Mouse (Mus musculus) kidney, embryonic 14.5 days (tissue): Measurements from ENCODE around the gene Defb36. TPM values are rescaled to one million over a fixed set of nuclear protein-coding genes. Genes with fewer than 3 reads are reported as not detected.

ENCODE experiments used
- ATAC-seq: fragments of 200-750 bp; cut with Nextera tagmentation; 2 replicates; pipeline ENCODE4 v1.8.0; 2017; ENCODE audit warnings: moderate number of reproducible peaks, mild to moderate bottlenecking, moderate TSS enrichment, moderate library complexity; ENCODE audit not compliant: low FRiP score, low TSS enrichment
- H3K27ac ChIP-seq: fragments of 300-500 bp; sonication (generic); 2 replicates; pipeline ENCODE4 v1.5.1; 2014; ENCODE audit warnings: low read depth, mild to moderate bottlenecking, low read length, moderate library complexity, mixed read lengths
- H3K27me3 ChIP-seq: fragments of 300-500 bp; sonication (generic); 2 replicates; pipeline ENCODE4 v1.6.1; 2014; ENCODE audit warnings: mild to moderate bottlenecking, low read length; ENCODE audit not compliant: control insufficient read depth, insufficient read depth
- H3K36me3 ChIP-seq: fragments of 300-500 bp; sonication (generic); 2 replicates; pipeline ENCODE4 v1.6.1; 2014; ENCODE audit warnings: low read length, mixed read lengths; ENCODE audit not compliant: control insufficient read depth, insufficient read depth
- H3K4me1 ChIP-seq: fragments of 300-500 bp; sonication (generic); 2 replicates; pipeline ENCODE4 v1.6.1; 2014; ENCODE audit warnings: low read length, mixed read lengths; ENCODE audit not compliant: control insufficient read depth, insufficient read depth
- H3K4me2 ChIP-seq: fragments of 300-500 bp; sonication (generic); replicated peaks from 2 replicates; pipeline ENCODE4 v1.6.1; 2014; ENCODE audit warnings: low read depth, mild to moderate bottlenecking, low read length
- H3K4me3 ChIP-seq: fragments of 300-500 bp; sonication (generic); 2 replicates; pipeline ENCODE4 v1.5.1; 2014; ENCODE audit warnings: mild to moderate bottlenecking, low read length
- H3K9ac ChIP-seq: fragments of 300-500 bp; sonication (generic); 2 replicates; pipeline ENCODE4 v1.6.1; 2014; ENCODE audit warnings: low read depth, mild to moderate bottlenecking, low read length, moderate library complexity
- H3K9me3 ChIP-seq: fragments of 300-500 bp; sonication (generic); 2 replicates; pipeline ENCODE4 v1.6.1; 2016; ENCODE audit warnings: low read length; ENCODE audit not compliant: control insufficient read depth
- WGBS: fragments of 180-500 bp; shearing (Covaris S2); extraction: QIAGEN DNeasy Blood & Tissue Kit; methylation state at CpG from one replicate; pipeline ENCODE4 v1.1.7; 2014; 5-methylcytosine and 5-hydroxymethylcytosine counted together
- polyA plus RNA-seq: library from polyadenylated mRNA; unstranded; fragments of >200 nt; fragmentation: Nextera tagmentation; extraction: Ambion mirVana; gene quantifications from 2 replicates; pipeline ENCODE4 v1.2.1, GENCODE M21; 2014

The Defb36 gene
- polyA plus RNA-seq, 1 experiment from 2014 or later, result 1.1 TPM

DNA sequence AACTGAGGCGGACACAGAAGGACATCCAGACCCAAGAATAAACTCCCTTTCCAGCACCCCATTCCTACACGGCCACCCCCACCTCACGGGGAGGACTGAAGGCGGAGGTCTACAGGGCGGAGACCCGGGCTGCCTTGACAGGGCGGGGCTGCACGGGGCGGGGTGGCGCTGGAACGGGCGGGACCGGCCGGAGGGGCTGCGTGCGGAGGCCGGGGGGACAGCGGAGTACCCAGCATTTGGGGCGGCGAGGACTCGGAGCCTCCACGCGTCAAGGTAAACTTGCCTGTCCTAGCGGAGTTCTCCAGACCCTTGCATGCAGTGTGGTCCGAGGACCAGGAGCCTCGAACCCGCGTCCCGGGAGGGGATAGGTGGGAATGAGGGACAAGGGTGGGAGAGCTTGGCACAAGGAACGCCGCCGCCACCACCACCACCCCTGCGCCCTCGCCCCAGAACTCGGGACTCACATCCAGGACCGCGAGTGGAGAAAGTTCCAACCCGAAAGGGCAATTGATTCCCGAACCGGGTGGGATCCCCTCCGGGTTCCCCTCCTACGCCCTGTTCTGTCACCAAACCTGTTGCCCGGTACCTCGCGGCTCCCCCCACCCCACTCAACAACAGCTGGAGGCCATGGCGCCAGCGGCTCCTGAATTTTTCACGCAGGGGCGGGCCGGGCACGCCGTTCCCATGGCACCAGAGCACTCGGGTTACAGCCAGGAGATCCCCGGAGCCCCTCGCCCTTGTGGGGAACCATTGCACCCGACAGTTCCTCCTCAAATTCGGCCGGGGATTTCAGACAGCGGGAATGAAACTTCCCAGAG is 22.9 kb downstream of the Defb36 start, which contains the start of gene Rem1:
Gene Rem1, plus strand, starts transcription at position 178 of the 818 bp plus-strand sequence.
- under 1% methylated on average over 59 of the region's 59 CpGs for WGBS
- ATAC-seq, result peak; percentile 74
- Histone ChIP-seq H3K9me3 (0 out of 2 replicates have a peak, but pooled peaks cover 4% of the 10 kb centered on the region), H3K4me1 (peaks cover 43% of the 10 kb centered on the region; the same call in 1 of the 2 replicates), H3K9ac (peak within 1 kb of the TSS; percentile 79), H3K4me2 (peak within 1 kb of the TSS; percentile 91), H3K4me3 (peak within 1 kb of the TSS; percentile 65), H3K27me3 (no peaks in the 10 kb centered on the region), H3K27ac (peak within 1 kb of the TSS; percentile 85), H3K36me3 (peaks cover 16% of the 10 kb centered on the region; the same call in 1 of the 2 replicates)

- Histone ChIP-seq H3K9me3 (0 out of 2 replicates have a peak, but pooled peaks cover 4% of the 10 kb centered on the region), H3K36me3 (peaks cover 16% of the 10 kb centered on the region; the same call in 1 of the 2 replicates), H3K9ac (peak overlapping the region; percentile 79; the same call in 1 of the 2 replicates), H3K27ac (peak overlapping the region; percentile 85), H3K4me3 (peak overlapping the region; percentile 65), H3K27me3 (no peaks in the 10 kb centered on the region), H3K4me2 (peak overlapping the region; percentile 91), H3K4me1 (peaks cover 49% of the 10 kb centered on the region)
- 36% methylated on average over 17 of the region's 17 CpGs for WGBS
- 0 out of 2 replicates have a peak, but pooled peaks have one; percentile 6 for ATAC-seq
These were observed 23.9 kb downstream of the Defb36 start for GRCm38 (mm10) chr2:152628066-152628465.

DNA sequence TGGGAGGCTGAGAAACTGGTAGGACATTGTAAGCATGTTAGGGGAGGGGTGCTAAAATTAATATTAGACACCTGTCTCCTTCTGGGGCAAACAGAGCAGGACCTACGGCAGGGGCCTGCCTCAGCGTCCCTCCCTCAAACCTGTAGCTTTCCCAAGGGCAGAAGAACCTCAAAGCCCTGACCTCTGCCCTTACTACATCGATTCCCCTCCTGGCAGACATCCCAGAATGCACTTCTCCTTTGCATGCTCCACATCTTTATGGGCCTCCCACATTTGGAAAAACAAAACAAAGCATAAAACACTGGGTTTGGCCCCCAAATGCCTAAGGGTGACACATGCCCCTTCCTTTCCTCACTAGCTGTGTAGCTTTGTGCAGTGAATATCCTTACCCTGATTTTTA is 25.1 kb downstream of the Defb36 start:
- peaks cover 58% of the 10 kb centered on the region for H3K4me1 ChIP-seq

GRCm38 (mm10) chr2:152629904-152630303 is 25.8 kb downstream of the Defb36 start:
- Histone ChIP-seq H3K27ac (no peak overlapping the region; the same call in 1 of the 2 replicates), H3K4me2 (peak overlapping the region; percentile 91), H3K27me3 (no peaks in the 10 kb centered on the region), H3K9me3 (no peaks in the 10 kb centered on the region), H3K36me3 (peaks cover 28% of the 10 kb centered on the region), H3K9ac (no peak overlapping the region), H3K4me1 (peaks cover 62% of the 10 kb centered on the region), H3K4me3 (0 out of 2 replicates have a peak overlapping the region, but pooled peaks have one; percentile 65)
- ATAC-seq, result no peak
- 88% methylated on average over 6 of the region's 6 CpGs for WGBS

More for the DNA sequence above, 25.1 kb downstream of the Defb36 start:
- Histone ChIP-seq H3K9ac (no peak overlapping the region), H3K36me3 (peaks cover 23% of the 10 kb centered on the region), H3K4me2 (peak overlapping the region; percentile 91), H3K9me3 (no peaks in the 10 kb centered on the region), H3K27me3 (no peaks in the 10 kb centered on the region), H3K4me3 (peak overlapping the region; percentile 65), H3K27ac (no peak overlapping the region; the same call in 1 of the 2 replicates)
- WGBS, result 26% methylated on average over 3 of the region's 3 CpGs
- no peak for ATAC-seq

GRCm38 (mm10) chr2:152633334-152633733 is 29.2 kb downstream of the Defb36 start:
- H3K4me2 ChIP-seq, result no peak overlapping the region; the same call in 1 of the 2 replicates
- peaks cover 57% of the 10 kb centered on the region for H3K4me1 ChIP-seq
- no peaks in the 10 kb centered on the region for H3K27me3 ChIP-seq
- 0 out of 2 replicates have a peak overlapping the region, but pooled peaks have one; percentile 7 for H3K9ac ChIP-seq
- peaks cover 29% of the 10 kb centered on the region for H3K36me3 ChIP-seq
- no peak overlapping the region for H3K4me3 ChIP-seq
- WGBS, result 50% methylated on average over 17 of the region's 17 CpGs
- H3K27ac ChIP-seq, result peak overlapping the region; percentile 73
- ATAC-seq, result no peak
- H3K9me3 ChIP-seq, result no peaks in the 10 kb centered on the region

GRCm38 (mm10) chr2:152634311-152634710 is 30.2 kb downstream of the Defb36 start:
- whole genome bisulfite sequencing, result 77% methylated on average over 29 of the region's 29 CpGs
- peak overlapping the region; percentile 93 for H3K27ac ChIP-seq
- H3K36me3 ChIP-seq, result peaks cover 25% of the 10 kb centered on the region
- H3K4me1 ChIP-seq, result peaks cover 57% of the 10 kb centered on the region
- H3K4me3 ChIP-seq, result no peak overlapping the region
- H3K4me2 ChIP-seq, result no peak overlapping the region
- no peak for ATAC-seq
- H3K27me3 ChIP-seq, result no peaks in the 10 kb centered on the region
- H3K9ac ChIP-seq, result 0 out of 2 replicates have a peak overlapping the region, but pooled peaks have one; percentile 4
- no peaks in the 10 kb centered on the region for H3K9me3 ChIP-seq

DNA sequence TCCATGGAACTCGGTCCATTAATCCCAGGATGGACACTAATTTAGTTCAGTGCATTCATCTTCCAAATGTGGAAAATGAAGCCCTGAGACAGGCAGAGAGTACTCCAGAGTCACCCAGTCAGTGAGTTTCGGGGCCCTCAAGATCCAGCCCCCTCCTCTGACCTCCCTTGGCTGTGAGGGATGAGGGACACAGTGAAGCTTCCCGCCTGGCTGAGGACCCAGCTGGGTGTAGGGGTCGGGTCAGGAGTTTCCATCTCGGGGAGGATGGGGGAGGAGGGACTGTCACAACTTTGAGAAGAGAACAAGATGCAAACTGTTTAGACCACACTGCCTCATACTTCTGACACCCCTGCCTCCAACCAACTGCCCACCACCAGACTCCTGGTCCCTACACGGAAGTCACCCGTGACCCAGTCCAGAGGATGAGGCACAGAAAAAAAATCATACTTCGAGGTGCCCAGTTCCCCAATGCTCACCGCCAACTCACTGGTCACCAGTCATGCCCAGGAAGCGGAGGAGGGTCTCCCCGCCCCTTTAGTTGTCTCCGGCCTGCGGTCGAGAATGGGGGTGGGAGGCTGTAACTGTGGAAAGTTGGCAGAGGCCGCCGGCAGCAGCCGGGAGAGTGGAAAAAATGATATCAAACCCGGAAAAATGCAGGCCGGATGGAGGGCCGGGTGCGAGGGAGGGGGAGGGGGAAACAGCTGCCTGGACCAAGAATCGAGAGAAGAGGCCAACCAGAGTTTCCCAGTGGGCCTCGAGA is 32.3 kb downstream of the Defb36 start:
- no peaks in the 10 kb centered on the region for H3K9me3 ChIP-seq
- H3K27ac ChIP-seq, result peak overlapping the region; percentile 93
- ATAC-seq, result peak; percentile 75
- H3K27me3 ChIP-seq, result no peaks in the 10 kb centered on the region
- H3K36me3 ChIP-seq, result peaks cover 13% of the 10 kb centered on the region
- WGBS, result 25% methylated on average over 23 of the region's 23 CpGs
- H3K9ac ChIP-seq, result peak overlapping the region; percentile 28; the same call in 1 of the 2 replicates
- H3K4me2 ChIP-seq, result no peak overlapping the region
- peaks cover 45% of the 10 kb centered on the region for H3K4me1 ChIP-seq
- no peak overlapping the region for H3K4me3 ChIP-seq

DNA sequence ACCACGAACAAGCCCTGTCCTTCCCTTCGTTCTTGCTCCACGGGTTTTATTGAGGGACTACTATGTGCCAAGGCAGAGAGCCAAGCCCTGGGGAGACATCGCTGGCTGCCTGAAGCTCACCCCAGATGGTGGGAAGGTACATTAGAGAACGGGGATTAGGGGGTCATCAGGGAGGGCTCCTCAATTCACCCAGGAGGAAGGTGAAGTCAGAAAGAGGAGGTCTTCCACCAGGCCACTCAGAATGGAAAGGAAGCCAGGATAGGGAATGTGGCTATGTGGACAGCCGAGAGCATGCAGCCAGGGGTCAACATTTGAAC is 32.8 kb downstream of the Defb36 start:
- Histone ChIP-seq H3K4me2 (no peak overlapping the region), H3K4me3 (no peak overlapping the region), H3K27me3 (no peaks in the 10 kb centered on the region), H3K4me1 (peaks cover 39% of the 10 kb centered on the region), H3K27ac (peak overlapping the region; percentile 93), H3K9me3 (no peaks in the 10 kb centered on the region), H3K9ac (peak overlapping the region; percentile 28; the same call in 1 of the 2 replicates), H3K36me3 (peaks cover 13% of the 10 kb centered on the region)
- WGBS, result 54% methylated on average over 6 of the region's 6 CpGs
- ATAC-seq, result no peak
